11 mouse cellular contexts compared by ENCODE assay signal in the genomic region with DNA sequence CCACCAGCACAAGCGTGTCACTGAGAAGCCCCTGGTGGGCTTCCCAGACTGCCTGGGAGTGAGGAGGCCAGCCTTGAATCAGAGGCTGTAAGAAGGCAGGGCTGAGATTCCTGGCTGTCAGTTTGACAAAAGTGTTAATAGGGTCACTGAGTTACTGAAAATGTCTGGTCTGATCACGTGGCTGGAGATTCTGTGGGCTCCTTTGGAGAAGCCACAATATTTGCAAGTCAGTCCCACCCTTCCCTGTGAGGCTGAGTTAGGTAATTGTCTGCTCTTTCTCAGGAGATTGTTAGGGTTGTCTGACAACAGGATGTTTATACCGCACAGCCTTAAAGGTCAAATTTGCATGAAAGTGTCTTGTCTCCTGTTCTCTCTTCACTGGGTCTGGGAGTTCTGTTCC. TPM values are rescaled to one million over a fixed set of nuclear protein-coding genes. Genes with fewer than 3 reads are reported as not detected.
DNase-seq lines count a peak whose midpoint lies in the region; ATAC-seq and TF ChIP-seq lines count a peak whose summit lies in the region.
"Had no signal": no experiment of that assay in that cellular context is flagged by ENCODE, and none has a peak within 500 bp of the region (broad histone marks: within the 10 kb centered on the region; RNA-seq: fewer than 3 reads in every experiment).

No protein-coding gene starts in this region.

- ATAC-seq in megakaryocyte, adult 5-6 weeks (ENCODE audit: poor library complexity, severe bottlenecking), result peak; percentile 25

- H3K4me1 ChIP-seq in ES-Bruce4 (ENCODE audit: control insufficient read depth, insufficient read depth, low read length), result peaks cover 23% of the 10 kb centered on the region

- peak; percentile 16 for DNase-seq in kidney, postnatal 10 days
- no peak for DNase-seq in kidney, adult 9 months
- peak; percentile 76 for DNase-seq in CD4-positive, CD25-positive, alpha-beta regulatory T cell, adult 2 months (ENCODE audit: low read depth, low spot score)
- no peak for DNase-seq in layer of hippocampus, postnatal 36 days
- no peak for DNase-seq in left cerebral cortex, adult 18-20 months (ENCODE audit: low spot score in 2 of 2)
- DNase-seq: cerebellum, adult 8-10 months; kidney, postnatal 4 days had no signal

- H3K27ac ChIP-seq in ES-Bruce4 (ENCODE audit: insufficient read depth, low read length), result peak overlapping the region; percentile 92
- H3K27ac ChIP-seq: heart, adult 2 months; limb, embryonic 13.5 days had no signal

- no peak for TF ChIP-seq EP300 in ES-Bruce4 (IDR thresholded peaks at IDR 0.05; ENCODE audit: insufficient read depth, low read depth, low read length)

- H3K9me3 ChIP-seq in ES-Bruce4 (replicated peaks; ENCODE audit: control insufficient read depth, insufficient read depth, low read length, poor library complexity, severe bottlenecking), result no peaks in the 10 kb centered on the region
- H3K9me3 ChIP-seq: limb, embryonic 13.5 days had no signal

- no peaks in the 10 kb centered on the region for H3K27me3 ChIP-seq in ES-Bruce4 (ENCODE audit: control insufficient read depth, insufficient read depth, low read length, poor library complexity, severe bottlenecking)
- H3K27me3 ChIP-seq: limb, embryonic 13.5 days had no signal

- no peak for TF ChIP-seq CTCF in ES-Bruce4 (IDR thresholded peaks at IDR 0.05; ENCODE audit: low read depth, low read length)

- H3K36me3 ChIP-seq in ES-Bruce4 (ENCODE audit: control insufficient read depth, insufficient read depth, low read length, poor library complexity, severe bottlenecking), result no peaks in the 10 kb centered on the region

- no peak overlapping the region for H3K4me3 ChIP-seq in ES-Bruce4 (ENCODE audit: low read depth, low read length)
- H3K4me3 ChIP-seq: heart, adult 2 months; limb, embryonic 13.5 days had no signal

- no peak for TF ChIP-seq POLR2A in ES-Bruce4 (IDR thresholded peaks at IDR 0.05; ENCODE audit: insufficient read depth, low read length)

- H3K9ac ChIP-seq in ES-Bruce4 (ENCODE audit: low read depth, poor library complexity, severe bottlenecking), result peak overlapping the region; percentile 9; the same call in 1 of the 2 replicates
- H3K9ac ChIP-seq: limb, embryonic 13.5 days had no signal

RNA-seq across cellular contexts. Expression of a gene that starts 57.9 kb away (rescaled TPM):
- 223 and 224 TPM in 2 replicates for polyA plus RNA-seq in ES-Bruce4 (2011; ENCODE audit: insufficient read depth, insufficient read length, low read depth, missing spikeins)
- 164 and 178 TPM in 2 replicates for total RNA-seq in megakaryocyte, adult 5-6 weeks (2015)
- total RNA-seq in megakaryocyte, adult 5-6 weeks (2017), result 293 and 306 TPM in 2 replicates
- total RNA-seq in layer of hippocampus, postnatal 36 days (2021), result 100 to 1,000 TPM; 228 to 249 TPM
- total RNA-seq in left cerebral cortex, adult 18-20 months (2021), result 100 to 1,000 TPM; 263 to 284 TPM

Comparison
In these comparisons a context has a peak if more than half of its experiments do, and no peak if none do; other contexts are left out.
1. DNase-seq: peak in kidney, postnatal 10 days (single experiment) and CD4-positive, CD25-positive, alpha-beta regulatory T cell, adult 2 months (single experiment); none in kidney, adult 9 months (single experiment), layer of hippocampus, postnatal 36 days (0 of 2) and left cerebral cortex, adult 18-20 months (0 of 2).